Mouse (Mus musculus): Measurements from ENCODE around the gene Bcat2. TPM values are rescaled to one million over a fixed set of nuclear protein-coding genes. Genes with fewer than 3 reads are reported as not detected.
"Not testable (repeated sequence)": the region's sequence is repeated elsewhere in the genome, so short reads cannot be mapped to it uniquely, and the experiment has no call there.

The Bcat2 gene
- total RNA-seq (2022): 10 to 100 TPM; 23.2 to 33.0 (median 29.9) TPM

GRCm38 (mm10) chr7:45570103-45570741 lies at the start of gene Bcat2:
TSS of gene Bcat2 (plus strand) at chr7:45570153.
- DNase-seq (ENCODE audit: low spot score in 2 of 2): peak; percentile 41 to 49

DNA sequence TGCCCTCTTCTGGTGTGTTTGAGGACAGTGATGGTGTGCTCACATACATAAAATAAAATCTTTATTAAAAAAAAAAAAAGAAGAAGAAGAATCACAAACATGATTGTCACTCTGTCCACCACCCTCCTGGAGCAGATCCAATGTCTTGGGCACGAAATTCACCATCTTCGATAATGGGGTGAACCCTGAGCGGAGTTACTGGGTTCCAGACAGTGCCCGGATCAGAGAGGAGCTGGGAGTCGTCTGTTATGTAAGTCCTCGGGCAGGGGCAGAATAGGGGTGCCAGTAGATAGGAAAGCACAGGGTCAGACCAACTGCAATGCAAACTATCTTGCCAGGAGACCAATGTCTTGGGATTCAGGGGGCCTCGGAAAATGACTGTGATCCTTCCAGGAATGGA lies 49.3 kb upstream of the Bcat2 start:
- no peak for DNase-seq (ENCODE audit: low spot score in 2 of 2)

GRCm38 (mm10) chr7:45521728-45522184 lies 48.2 kb upstream of the Bcat2 start:
- DNase-seq (ENCODE audit: low spot score in 2 of 2): peak; percentile 88 to 89

DNA sequence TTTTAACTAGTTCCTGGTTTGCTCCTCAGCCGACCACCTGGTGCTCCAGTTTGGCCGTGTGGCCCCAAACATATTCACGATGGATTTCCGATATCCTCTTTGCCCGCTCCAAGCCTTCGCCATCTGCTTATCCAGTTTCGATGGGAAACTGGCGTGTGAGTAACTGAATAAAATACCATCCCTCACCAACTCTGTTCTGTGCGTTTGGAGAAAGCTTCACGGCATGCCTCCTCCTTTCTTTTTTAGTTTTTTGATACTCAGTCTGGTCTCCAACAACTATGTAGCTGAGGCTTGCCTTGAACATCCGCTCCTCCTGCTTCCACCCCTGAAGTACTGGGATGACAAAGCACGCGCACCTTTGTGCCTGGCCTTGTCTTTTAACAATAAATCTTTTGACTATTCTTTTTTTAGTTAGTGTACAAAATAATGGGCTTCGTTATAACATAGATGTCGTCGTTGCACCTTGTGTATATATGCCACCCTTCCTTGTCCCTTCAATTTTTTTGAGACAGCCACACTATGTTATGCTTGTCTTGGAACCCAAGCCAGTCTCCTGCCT lies 47.7 kb upstream of the Bcat2 start:
- DNase-seq (ENCODE audit: low spot score in 2 of 2): no peak

- DNase-seq (ENCODE audit: low spot score in 2 of 2): no peak
Measured at GRCm38 (mm10) chr7:45522957-45523676, 46.8 kb upstream of the Bcat2 start.

GRCm38 (mm10) chr7:45523678-45524170 lies 46.2 kb upstream of the Bcat2 start:
- no peak for DNase-seq (ENCODE audit: low spot score in 2 of 2)

GRCm38 (mm10) chr7:45524841-45525621 lies 44.9 kb upstream of the Bcat2 start:
- DNase-seq (ENCODE audit: low spot score in 2 of 2): no peak

GRCm38 (mm10) chr7:45525809-45526473 lies 44.0 kb upstream of the Bcat2 start, which contains the start of the genes Ppp1r15a and Plekha4:
TSS of gene Ppp1r15a (minus strand) at chr7:45526268.
TSS of gene Plekha4 (plus strand) at chr7:45526330.
- DNase-seq (ENCODE audit: low spot score in 2 of 2): peak; percentile 90 to 95

GRCm38 (mm10) chr7:45526474-45527120 lies 43.4 kb upstream of the Bcat2 start:
- DNase-seq (ENCODE audit: low spot score in 2 of 2): no peak

DNA sequence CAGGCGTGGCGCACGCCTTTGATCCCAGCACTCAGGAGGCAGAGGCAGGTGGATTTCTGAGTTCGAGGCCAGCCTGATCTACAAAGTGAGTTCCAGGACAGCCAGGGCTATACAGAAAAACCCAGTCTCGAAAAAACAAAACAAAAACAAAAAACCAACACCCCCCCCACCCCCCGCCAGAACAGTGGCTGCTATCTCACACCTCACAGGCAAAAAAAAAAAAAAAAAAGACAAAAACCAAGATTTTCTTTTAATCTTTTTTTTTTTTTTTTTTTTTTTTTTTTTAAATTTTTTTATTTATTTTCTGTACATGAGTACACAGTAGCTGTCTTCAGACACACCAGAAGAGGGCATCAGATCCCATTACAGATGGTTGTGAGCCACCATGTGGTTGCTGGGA lies 42.8 kb upstream of the Bcat2 start:
- not testable (repeated sequence) for DNase-seq (ENCODE audit: low spot score in 2 of 2)

DNA sequence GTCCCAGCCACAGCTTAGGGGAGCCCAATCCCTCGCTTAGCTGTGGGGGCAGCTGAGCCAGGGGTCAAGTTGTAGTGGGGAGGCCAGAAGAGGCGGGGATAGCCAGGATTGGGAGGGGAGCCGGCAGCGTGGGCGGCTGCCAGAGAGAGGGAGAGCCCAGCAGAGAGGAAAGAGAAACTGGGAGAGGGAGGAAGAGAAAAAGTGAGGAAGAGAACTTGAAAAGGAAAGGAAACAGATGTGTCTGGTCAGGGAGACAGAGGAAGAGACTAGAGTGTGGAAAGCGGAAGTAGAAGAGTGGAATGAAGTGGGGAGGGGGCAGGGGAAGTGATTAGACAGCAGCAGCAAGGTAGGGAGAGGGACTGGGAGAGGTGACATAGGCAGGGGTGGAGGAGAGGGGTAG lies 40.5 kb upstream of the Bcat2 start:
- no peak for DNase-seq (ENCODE audit: low spot score in 2 of 2)

DNA sequence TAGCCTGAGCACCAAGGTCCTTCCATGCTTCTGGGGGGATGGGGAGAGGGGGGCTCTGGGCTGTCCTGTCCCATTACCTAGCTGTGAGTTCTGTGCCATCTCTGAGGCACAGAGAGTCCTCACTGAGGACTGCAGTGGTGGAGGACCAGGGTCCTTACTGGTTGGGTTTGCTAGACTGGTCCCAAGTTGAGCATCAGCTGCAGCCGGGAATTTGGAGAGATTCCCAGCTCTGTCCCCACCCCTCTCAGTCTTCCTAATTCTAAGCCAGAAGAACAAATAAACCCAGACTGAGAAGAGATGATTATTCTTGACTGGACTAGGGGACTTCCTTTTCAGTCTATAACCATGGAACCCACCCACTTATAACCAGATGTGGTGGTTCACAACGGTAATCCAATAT lies 39.3 kb upstream of the Bcat2 start:
- no peak for DNase-seq (ENCODE audit: low spot score in 2 of 2)

DNA sequence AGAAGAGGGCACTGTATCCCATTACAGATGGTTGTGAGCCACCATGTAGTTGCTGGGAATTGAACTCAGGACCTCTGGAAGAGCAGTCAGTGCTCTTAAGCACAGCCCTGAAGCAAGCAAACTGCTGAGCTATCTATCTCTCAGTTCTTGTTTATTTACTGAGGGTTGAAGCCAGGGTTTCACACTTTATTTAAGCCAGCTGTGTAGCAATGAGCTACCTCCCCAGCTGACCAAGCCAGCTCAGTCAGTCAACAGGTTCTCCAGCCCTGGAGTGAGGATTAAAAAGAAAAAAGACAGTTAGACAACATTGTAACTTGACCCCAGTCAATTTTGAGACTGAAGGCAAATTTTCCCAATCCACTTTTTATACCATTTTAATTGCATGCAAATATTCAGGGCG lies 34.3 kb upstream of the Bcat2 start:
- no peak for DNase-seq (ENCODE audit: low spot score in 2 of 2)

- no peak for DNase-seq (ENCODE audit: low spot score in 2 of 2)
Measured at GRCm38 (mm10) chr7:45537602-45538001, 32.4 kb upstream of the Bcat2 start.

- DNase-seq (ENCODE audit: low spot score in 2 of 2): peak; percentile 59 to 64
Measured at GRCm38 (mm10) chr7:45538163-45539041, 31.6 kb upstream of the Bcat2 start.

GRCm38 (mm10) chr7:45539095-45539494 lies 30.9 kb upstream of the Bcat2 start:
- no peak for DNase-seq (ENCODE audit: low spot score in 2 of 2)

- no peak for DNase-seq (ENCODE audit: low spot score in 2 of 2)
Measured at GRCm38 (mm10) chr7:45540213-45540612, 29.7 kb upstream of the Bcat2 start.

DNA sequence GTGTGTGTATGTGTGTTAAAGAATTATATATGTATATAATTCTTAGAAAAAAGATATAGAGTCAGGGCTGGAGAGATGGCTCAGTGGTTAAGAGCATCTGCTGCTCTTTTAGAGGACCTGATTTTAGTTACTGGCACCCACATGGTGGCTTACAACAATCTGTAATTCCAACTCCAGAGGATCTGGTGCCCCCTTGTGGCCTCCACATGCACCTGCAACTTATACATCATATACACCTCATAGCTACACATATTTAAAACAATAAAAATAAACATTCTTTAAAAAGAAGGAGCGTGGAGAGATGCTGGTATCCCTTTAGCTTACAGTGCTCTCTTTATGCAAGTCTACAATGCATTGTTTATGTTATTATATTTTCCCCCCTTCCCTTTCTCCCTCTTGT lies 25.4 kb upstream of the Bcat2 start:
- no peak for DNase-seq (ENCODE audit: low spot score in 2 of 2)

DNA sequence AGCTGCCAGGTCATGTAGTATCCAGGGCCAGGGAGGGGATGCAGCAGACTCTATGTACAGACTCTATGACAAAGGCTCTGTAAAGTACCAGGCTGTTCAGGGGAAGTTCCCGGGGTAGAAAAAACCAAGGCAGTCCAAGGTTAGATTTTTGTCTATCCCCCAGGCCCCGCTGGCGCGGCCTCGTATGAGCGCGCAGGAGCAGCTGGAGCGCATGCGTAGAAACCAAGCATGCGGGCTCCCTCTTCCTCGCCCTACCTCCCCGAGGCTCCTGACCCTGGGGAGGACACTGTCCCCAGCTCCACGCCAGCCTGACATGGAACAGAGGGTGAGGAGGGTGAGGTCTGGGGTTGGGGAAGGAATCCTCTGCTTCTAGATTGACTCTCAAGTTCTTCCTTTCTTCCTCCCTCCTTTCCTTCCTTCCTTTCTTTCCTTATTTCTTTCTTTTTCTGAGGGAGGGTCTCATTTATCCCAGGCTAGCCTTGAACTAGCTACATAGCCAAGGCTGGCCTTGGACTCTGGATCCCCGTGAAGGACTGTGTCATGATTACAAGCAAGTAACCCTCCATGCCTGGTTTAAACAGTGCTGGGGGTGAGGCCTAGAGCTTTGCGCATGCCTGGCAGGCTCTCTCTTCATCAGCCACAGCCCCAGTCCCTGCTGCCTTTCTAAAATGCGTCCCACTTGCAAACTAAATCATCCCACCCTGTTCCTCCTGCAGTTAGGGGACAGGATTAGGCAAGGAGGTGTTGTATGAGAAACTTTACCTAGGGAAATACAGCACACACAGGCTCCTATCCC lies 20.1 kb upstream of the Bcat2 start:
- no peak for DNase-seq (ENCODE audit: low spot score in 2 of 2)

Data from layer of hippocampus, adult 8-10 months (tissue).